In the genomic region with DNA sequence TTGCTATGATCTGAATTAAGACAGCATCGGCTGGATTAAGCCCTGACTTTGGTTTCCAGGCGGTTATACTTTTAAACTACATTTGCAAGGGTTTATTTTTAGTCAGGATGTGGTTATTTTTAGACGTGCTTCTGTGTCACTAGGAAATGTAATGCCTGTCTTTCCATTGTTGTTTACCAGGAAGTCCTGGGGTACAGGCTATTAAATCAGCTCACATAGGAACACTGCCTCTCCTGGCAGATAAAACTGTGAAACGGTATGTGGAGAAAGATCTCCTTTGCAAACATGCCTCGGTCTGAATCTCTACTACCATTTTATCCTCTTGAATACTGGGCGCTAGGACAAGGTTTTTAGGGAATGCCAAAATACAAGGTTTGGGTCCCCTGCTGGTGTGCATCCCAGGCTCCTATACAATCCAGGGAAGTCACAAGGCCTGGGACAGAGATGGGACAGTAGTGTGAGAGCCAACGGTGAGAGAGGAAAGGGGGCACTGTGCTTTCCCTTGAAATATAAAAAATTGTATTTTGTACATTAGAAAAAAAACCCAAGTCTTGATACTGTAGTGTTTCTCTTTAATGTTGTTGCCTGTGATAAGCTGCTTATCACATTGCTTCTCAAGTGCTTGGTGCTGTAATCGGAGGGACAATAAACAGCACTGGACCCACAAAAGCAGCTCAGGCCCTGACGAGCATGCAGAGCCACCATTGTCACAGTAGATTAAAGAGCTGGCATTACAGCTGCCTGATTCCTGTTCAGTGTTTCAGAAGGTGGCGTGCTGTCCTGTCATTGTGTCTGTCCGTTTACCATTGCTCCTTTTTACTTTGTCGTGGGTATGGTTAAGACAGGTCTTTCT, we compare ENCODE assay signal across 8 mouse cellular contexts. TPM values are rescaled to one million over a fixed set of nuclear protein-coding genes. Genes with fewer than 3 reads are reported as not detected.
DNase-seq lines count a peak whose midpoint lies in the region; ATAC-seq and TF ChIP-seq lines count a peak whose summit lies in the region.

No protein-coding gene starts in this region.

- ATAC-seq in forebrain, embryonic 12.5 days (ENCODE audit: low FRiP score) = no peak
- ATAC-seq in forebrain, postnatal 0 days = no peak
- peak; percentile 39; the same call in 1 of the 2 replicates for ATAC-seq in heart, embryonic 14.5 days (ENCODE audit: insufficient number of reproducible peaks, insufficient read depth, low FRiP score, low read depth)
- peak; percentile 82 for ATAC-seq in liver, embryonic 13.5 days (ENCODE audit: low read depth)

- H3K4me2 ChIP-seq in forebrain, embryonic 12.5 days = no peak overlapping the region
- no peak overlapping the region for H3K4me2 ChIP-seq in forebrain, postnatal 0 days (ENCODE audit: low read depth)
- H3K4me2 ChIP-seq in heart, embryonic 14.5 days (ENCODE audit: low read length) = peak overlapping the region; percentile 55
- peak overlapping the region; percentile 28; the same call in 1 of the 2 replicates for H3K4me2 ChIP-seq in liver, embryonic 13.5 days

- H3K4me3 ChIP-seq in forebrain, embryonic 12.5 days (replicated peaks) = no peak overlapping the region
- H3K4me3 ChIP-seq in forebrain, postnatal 0 days (ENCODE audit: low read depth, low read length) = no peak overlapping the region
- no peak overlapping the region for H3K4me3 ChIP-seq in heart, embryonic 14.5 days (ENCODE audit: control insufficient read depth in 1 of 2, insufficient read depth in 1 of 2, low read depth in 1 of 2, low read length in 2 of 2)
- no peak overlapping the region for H3K4me3 ChIP-seq in liver, embryonic 13.5 days (replicated peaks)
- H3K4me3 ChIP-seq in thymus, adult 2 months (ENCODE audit: control insufficient read depth, insufficient read depth, low read length) = no peak overlapping the region

- no peak for DNase-seq in forebrain, postnatal 0 days
- DNase-seq in 416B (ENCODE audit: low read depth) = peak; percentile 24
- peak; percentile 16 for DNase-seq in liver, embryonic 13.5 days
- DNase-seq in thymus, adult 2 months = no peak
- DNase-seq in layer of hippocampus, postnatal 10 days (ENCODE audit: low spot score in 2 of 2) = no peak
- no peak for DNase-seq in layer of hippocampus, postnatal 36 days

- TF ChIP-seq POLR2A in thymus, adult 2 months (IDR thresholded peaks at IDR 0.05; ENCODE audit: control insufficient read depth, extremely low read depth, insufficient read depth, low read length, poor library complexity) = no peak

- H3K27ac ChIP-seq in forebrain, embryonic 12.5 days = peak overlapping the region; percentile 59; the same call in 1 of the 2 replicates
- no peak overlapping the region for H3K27ac ChIP-seq in forebrain, postnatal 0 days (ENCODE audit: low read depth, low read length)
- peak overlapping the region; percentile 89 to 92 for H3K27ac ChIP-seq in heart, embryonic 14.5 days (replicated peaks in 1 of 2; ENCODE audit: control insufficient read depth in 1 of 2, insufficient read depth in 1 of 2, low read depth in 2 of 2, low read length in 2 of 2)
- peak overlapping the region; percentile 1; the same call in 1 of the 2 replicates for H3K27ac ChIP-seq in liver, embryonic 13.5 days
- no peak overlapping the region; the same call in 1 of the 2 replicates for H3K27ac ChIP-seq in thymus, adult 2 months (ENCODE audit: control insufficient read depth, insufficient read depth, low read length)

- peaks cover 31% of the 10 kb centered on the region for H3K36me3 ChIP-seq in forebrain, embryonic 12.5 days (replicated peaks)
- peaks cover 25% of the 10 kb centered on the region for H3K36me3 ChIP-seq in forebrain, postnatal 0 days (ENCODE audit: insufficient read depth)
- peaks cover 40% of the 10 kb centered on the region for H3K36me3 ChIP-seq in heart, embryonic 14.5 days (ENCODE audit: control insufficient read depth, insufficient read depth, low read length)
- peaks cover 21% of the 10 kb centered on the region for H3K36me3 ChIP-seq in liver, embryonic 13.5 days
- peaks cover 20% of the 10 kb centered on the region for H3K36me3 ChIP-seq in thymus, adult 2 months (ENCODE audit: control insufficient read depth, insufficient read depth, low read length)

- H3K9ac ChIP-seq in forebrain, embryonic 12.5 days = no peak overlapping the region
- H3K9ac ChIP-seq in forebrain, postnatal 0 days = no peak overlapping the region
- peak overlapping the region; percentile 55 for H3K9ac ChIP-seq in heart, embryonic 14.5 days (ENCODE audit: low read length)
- no peak overlapping the region for H3K9ac ChIP-seq in liver, embryonic 13.5 days

- no peaks in the 10 kb centered on the region for H3K27me3 ChIP-seq in forebrain, embryonic 12.5 days
- H3K27me3 ChIP-seq in forebrain, postnatal 0 days (ENCODE audit: insufficient read depth, low read length) = no peaks in the 10 kb centered on the region; the same call in 1 of the 2 replicates
- H3K27me3 ChIP-seq in heart, embryonic 14.5 days (ENCODE audit: control insufficient read depth, insufficient read depth, low read length) = no peaks in the 10 kb centered on the region
- no peaks in the 10 kb centered on the region for H3K27me3 ChIP-seq in liver, embryonic 13.5 days
- H3K27me3 ChIP-seq in thymus, adult 2 months (ENCODE audit: control insufficient read depth, insufficient read depth, low read length) = no peaks in the 10 kb centered on the region

- WGBS in forebrain, embryonic 12.5 days = 32% methylated on average over 12 of the region's 12 CpGs
- WGBS in forebrain, postnatal 0 days = 31% methylated on average over 12 of the region's 12 CpGs
- whole genome bisulfite sequencing in heart, embryonic 14.5 days = 16% methylated on average over 12 of the region's 12 CpGs
- 40% methylated on average over 12 of the region's 12 CpGs for WGBS in liver, embryonic 13.5 days (ENCODE audit: insufficient replicate concordance)
- WGBS in thymus, adult 2 months = 73% methylated on average over 12 of the region's 12 CpGs

- peaks cover 32% of the 10 kb centered on the region for H3K4me1 ChIP-seq in forebrain, embryonic 12.5 days
- H3K4me1 ChIP-seq in forebrain, postnatal 0 days (ENCODE audit: insufficient read depth) = no peaks in the 10 kb centered on the region
- H3K4me1 ChIP-seq in heart, embryonic 14.5 days (ENCODE audit: control insufficient read depth in 2 of 2, insufficient read depth in 2 of 2, low read length in 2 of 2) = peaks cover 11 to 39% of the 10 kb centered on the region in 2 experiments
- H3K4me1 ChIP-seq in liver, embryonic 13.5 days (replicated peaks) = peaks cover 16% of the 10 kb centered on the region
- no peaks in the 10 kb centered on the region for H3K4me1 ChIP-seq in thymus, adult 2 months (replicated peaks; ENCODE audit: control insufficient read depth, insufficient read depth, low read length)

- H3K9me3 ChIP-seq in forebrain, embryonic 12.5 days = no peaks in the 10 kb centered on the region
- H3K9me3 ChIP-seq in forebrain, postnatal 0 days (ENCODE audit: low read length) = no peaks in the 10 kb centered on the region
- no peaks in the 10 kb centered on the region for H3K9me3 ChIP-seq in heart, embryonic 14.5 days (ENCODE audit: control insufficient read depth, low read length)
- no peaks in the 10 kb centered on the region for H3K9me3 ChIP-seq in liver, embryonic 13.5 days (replicated peaks)

- no peak; the same call in 1 of the 2 replicates for TF ChIP-seq CTCF in forebrain, postnatal 0 days (IDR thresholded peaks at IDR 0.05; ENCODE audit: low read depth)
- no peak for TF ChIP-seq CTCF in thymus, adult 2 months (IDR thresholded peaks at IDR 0.05; ENCODE audit: borderline replicate concordance, control insufficient read depth, extremely low read depth, insufficient read depth, low read length, poor library complexity)

RNA-seq across cellular contexts. Expression of gene Ric8b, which starts 51.7 kb away (rescaled TPM):
- 31.0 and 37.0 TPM in 2 replicates for polyA plus RNA-seq in forebrain, embryonic 12.5 days (2016; fragmentation: Nextera tagmentation; extraction: Ambion mirVana)
- total RNA-seq in forebrain, postnatal 0 days (2014; rRNA removed) = 48.2 and 63.8 TPM in 2 replicates
- 20.2 and 31.5 TPM in 2 replicates for polyA plus RNA-seq in forebrain, postnatal 0 days (2015; fragmentation: Nextera tagmentation; extraction: Ambion mirVana)
- polyA plus RNA-seq in heart, embryonic 14.5 days (2014; fragmentation: Nextera tagmentation; extraction: Ambion mirVana) = 14.9 and 17.2 TPM in 2 replicates
- polyA plus RNA-seq in liver, embryonic 13.5 days (2015; fragmentation: Nextera tagmentation; extraction: Ambion mirVana) = 3.9 and 4.4 TPM in 2 replicates
- 15.0 and 17.6 TPM in 2 replicates for polyA plus RNA-seq in thymus, adult 2 months (2012; rRNA removed)
- total RNA-seq in layer of hippocampus, postnatal 10 days (2021) = 10 to 100 TPM; 30.4 to 37.0 TPM
- total RNA-seq in layer of hippocampus, postnatal 36 days (2021) = 10 to 100 TPM; 41.6 to 42.8 TPM

Comparison
In these comparisons a context has a peak if more than half of its experiments do, and no peak if none do; other contexts are left out.
1. H3K27ac ChIP-seq: peak in forebrain, embryonic 12.5 days (single experiment), heart, embryonic 14.5 days (2 of 2) and liver, embryonic 13.5 days (single experiment); none in forebrain, postnatal 0 days (single experiment) and thymus, adult 2 months (single experiment).
2. ATAC-seq: peak in heart, embryonic 14.5 days (single experiment) and liver, embryonic 13.5 days (single experiment); none in forebrain, embryonic 12.5 days (single experiment) and forebrain, postnatal 0 days (single experiment).
3. H3K4me2 ChIP-seq: peak in heart, embryonic 14.5 days (single experiment) and liver, embryonic 13.5 days (single experiment); none in forebrain, embryonic 12.5 days (single experiment) and forebrain, postnatal 0 days (single experiment).
4. DNase-seq: peak in 416B (single experiment) and liver, embryonic 13.5 days (single experiment); none in forebrain, postnatal 0 days (single experiment), thymus, adult 2 months (single experiment), layer of hippocampus, postnatal 10 days (0 of 2) and layer of hippocampus, postnatal 36 days (0 of 2).